Mouse (Mus musculus): ENCODE measurements at regions not wholly inside any gene's neighbourhood (a gene's known extent, or its start where the extent isn't known, plus 50 kb on each side); places are given as distances from the start of the nearest gene placed in this dataset.

GRCm38 (mm10) chr2:70914372-70914771 lies 88.8 kb upstream of the Tlk1 start:
- no peak for DNase-seq

GRCm38 (mm10) chr2:70909401-70909800 lies 83.9 kb upstream of the Tlk1 start:
- DNase-seq, result no peak

- no peak for DNase-seq
These were observed 83.1 kb upstream of the Tlk1 start for GRCm38 (mm10) chr2:70908579-70908978.

GRCm38 (mm10) chr2:70906216-70906615 lies 80.7 kb upstream of the Tlk1 start:
- DNase-seq, result no peak

- DNase-seq, result no peak
These were observed 78.9 kb upstream of the Tlk1 start for GRCm38 (mm10) chr2:70904429-70904828.

- DNase-seq, result no peak
These were observed 76.7 kb upstream of the Tlk1 start for GRCm38 (mm10) chr2:70902196-70902595.

- DNase-seq, result no peak
These were observed 76.0 kb upstream of the Tlk1 start for GRCm38 (mm10) chr2:70901479-70901878.

- DNase-seq, result no peak
These were observed 73.5 kb upstream of the Tlk1 start for GRCm38 (mm10) chr2:70899056-70899455.

- DNase-seq, result no peak
These were observed 72.9 kb upstream of the Tlk1 start for GRCm38 (mm10) chr2:70898396-70898795.

GRCm38 (mm10) chr2:70897373-70897772 lies 71.8 kb upstream of the Tlk1 start:
- DNase-seq, result no peak

- peak; percentile 52 for DNase-seq
These were observed 64.1 kb upstream of the Tlk1 start for GRCm38 (mm10) chr2:70889522-70890100.

- no peak for DNase-seq
These were observed 63.4 kb upstream of the Tlk1 start for GRCm38 (mm10) chr2:70888840-70889469.

GRCm38 (mm10) chr2:70886831-70887230 lies 61.3 kb upstream of the Tlk1 start:
- no peak for DNase-seq

GRCm38 (mm10) chr2:70885674-70886073 lies 60.1 kb upstream of the Tlk1 start:
- DNase-seq, result no peak

- DNase-seq, result peak; percentile 23
These were observed 52.0 kb upstream of the Tlk1 start for GRCm38 (mm10) chr2:70877333-70878080.

GRCm38 (mm10) chr2:70876251-70876650 lies 50.7 kb upstream of the Tlk1 start:
- no peak for DNase-seq

Data from adrenal gland, adult 2 months (tissue).